Mouse (Mus musculus) frontal cortex, postnatal 36 days (tissue): ENCODE data around the gene Rbp1.

Source experiments
- DNase-seq, 2 experiments: peaks; one replicate each; pipeline ENCODE4 v3.0.0; 2022; ENCODE audit warnings: low spot score in 2 of 2

Rbp1 gene

GRCm38 (mm10) chr9:98492212-98492611, 69.5 kb downstream of the Rbp1 start:
- no peak for DNase-seq

- no peak for DNase-seq
Observed at GRCm38 (mm10) chr9:98492821-98493220, 70.1 kb downstream of the Rbp1 start.
